Mouse (Mus musculus) hematopoietic stem cell, adult 5-6 weeks (primary cell): ENCODE measurements around the gene Ndufc2. TPM values are rescaled to one million over a fixed set of nuclear protein-coding genes. Genes with fewer than 3 reads are reported as not detected.
"Not testable (repeated sequence)": the region's sequence is repeated elsewhere in the genome, so short reads cannot be mapped to it uniquely, and the experiment has no call there.

Source experiments
- ATAC-seq, 2 experiments: fragments of 125-278 bp in 1 of 2; replicated peaks in 1 of 2; 2 replicates each; pipeline ENCODE4 v1.8.0; 2016 to 2017; ENCODE audit warnings: inconsistent platforms in 2 of 2, mild to moderate bottlenecking in 2 of 2, moderate number of reproducible peaks in 2 of 2, low read depth in 1 of 2, moderate TSS enrichment in 1 of 2; ENCODE audit not compliant: low FRiP score in 2 of 2, poor library complexity in 2 of 2, severe bottlenecking in 2 of 2, insufficient read depth in 1 of 2, low TSS enrichment in 1 of 2
- total RNA-seq: library from RNA; stranded (forward); fragments of 172-1452, 232-1000 nt; gene quantifications from 2 replicates; pipeline ENCODE4 v1.2.3, GENCODE M21; 2017

Gene Ndufc2
- total RNA-seq, 1 experiment from 2014 or later = 317 TPM

GRCm38 (mm10) chr7:97416906-97417777 lies 17.3 kb downstream of the Ndufc2 start, which contains the start of gene Thrsp:
Gene Thrsp (minus strand): TSS chr7:97417730.
- no peak for ATAC-seq

GRCm38 (mm10) chr7:97418717-97419116 lies 18.9 kb downstream of the Ndufc2 start:
- ATAC-seq = no peak

GRCm38 (mm10) chr7:97419163-97419562 lies 19.4 kb downstream of the Ndufc2 start:
- ATAC-seq = no peak

GRCm38 (mm10) chr7:97420406-97420805 lies 20.6 kb downstream of the Ndufc2 start:
- no peak for ATAC-seq

- no peak for ATAC-seq
Observed at GRCm38 (mm10) chr7:97420958-97421651, 21.3 kb downstream of the Ndufc2 start.

GRCm38 (mm10) chr7:97423754-97424153 lies 24.0 kb downstream of the Ndufc2 start:
- no peak for ATAC-seq

- peak; percentile 94 for ATAC-seq
Observed at GRCm38 (mm10) chr7:97424621-97425245, 24.9 kb downstream of the Ndufc2 start.

- no peak for ATAC-seq
Observed at GRCm38 (mm10) chr7:97426566-97426965, 26.8 kb downstream of the Ndufc2 start.

GRCm38 (mm10) chr7:97427296-97427695 lies 27.5 kb downstream of the Ndufc2 start:
- ATAC-seq = no peak

- ATAC-seq = no peak
Observed at GRCm38 (mm10) chr7:97427778-97428420, 28.1 kb downstream of the Ndufc2 start.

- no peak for ATAC-seq
Observed at GRCm38 (mm10) chr7:97429705-97430104, 29.9 kb downstream of the Ndufc2 start.

GRCm38 (mm10) chr7:97433517-97433916 lies 33.7 kb downstream of the Ndufc2 start:
- ATAC-seq = not testable (repeated sequence)

- ATAC-seq = no peak
Observed at GRCm38 (mm10) chr7:97434517-97434916, 34.7 kb downstream of the Ndufc2 start.

- no peak for ATAC-seq
Observed at GRCm38 (mm10) chr7:97438986-97439385, 39.2 kb downstream of the Ndufc2 start.

GRCm38 (mm10) chr7:97446171-97446925 lies 46.5 kb downstream of the Ndufc2 start:
- ATAC-seq = peak; percentile 55 to 58; a peak in 3 of 4 replicates

- ATAC-seq = no peak
Observed at GRCm38 (mm10) chr7:97447050-97447531, 47.3 kb downstream of the Ndufc2 start.

- not testable (repeated sequence) for ATAC-seq
Observed at GRCm38 (mm10) chr7:97451023-97451422, 51.2 kb downstream of the Ndufc2 start, which contains the start of gene Kctd14. Gene Kctd14 (plus strand): TSS chr7:97451323.
